Mouse (Mus musculus) B cell, adult 67 days (primary cell): ENCODE results near the gene Cgref1. TPM values are rescaled to one million over a fixed set of nuclear protein-coding genes. Genes with fewer than 3 reads are reported as not detected.

Experiments used
- total RNA-seq, 2 experiments: library from RNA; stranded (reverse); gene quantifications; 4 replicates each; pipeline ENCODE4 v1.2.4; 2023

Cgref1 gene
- total RNA-seq = not detected

GRCm38 (mm10) chr5:30944956-30945781 is at the start of gene Cgref1:
Cgref1 (minus strand) TSS chr5:30945591.

GRCm38 (mm10) chr5:30968416-30968815 is 23.0 kb upstream of the Cgref1 start, which contains the start of gene Tcf23:
Tcf23 (plus strand) TSS chr5:30968662.

GRCm38 (mm10) chr5:30959966-30960501 is 14.6 kb upstream of the Cgref1 start, which contains the start of gene Preb:
Preb (minus strand) TSS chr5:30960361.

GRCm38 (mm10) chr5:30921256-30922033 is 23.9 kb downstream of the Cgref1 start, which contains the start of gene Khk:
Khk (plus strand) TSS chr5:30921431.

GRCm38 (mm10) chr5:30913060-30913841 is 32.1 kb downstream of the Cgref1 start, which contains the start of gene Emilin1:
Emilin1 (plus strand) TSS chr5:30913402.

GRCm38 (mm10) chr5:30907413-30908059 is 37.9 kb downstream of the Cgref1 start, which contains the start of gene Ost4:
Ost4 (minus strand) TSS chr5:30907788.

GRCm38 (mm10) chr5:30888337-30889087 is 56.9 kb downstream of the Cgref1 start, which contains the start of gene Agbl5:
Agbl5 (plus strand) TSS chr5:30888694.

Other genes with a start within 250 kb of the Cgref1 start
- gene Dpysl5, start 234.0 kb downstream of the Cgref1 start, total RNA-seq = not detected
- 10 to 100 TPM in 1 of 2 experiments, 1 to 10 TPM in 1; 9.7 to 11.1 TPM for gene Mapre3, start 130.9 kb downstream of the Cgref1 start, total RNA-seq
- 10 to 100 TPM; 55.5 to 55.8 TPM for gene Tmem214, start 77.6 kb downstream of the Cgref1 start, total RNA-seq
- 10 to 100 TPM; 24.7 to 24.9 TPM for gene Agbl5, start 56.9 kb downstream of the Cgref1 start, total RNA-seq
- 100 to 1,000 TPM; 180 to 190 TPM for gene Ost4, start 37.8 kb downstream of the Cgref1 start, total RNA-seq
- under 1 TPM; 0.73 to 0.98 TPM for gene Emilin1, start 32.2 kb downstream of the Cgref1 start, total RNA-seq
- gene Khk, start 24.2 kb downstream of the Cgref1 start, total RNA-seq = 10 to 100 TPM; 15.4 to 18.0 TPM
- gene Preb, start 14.8 kb upstream of the Cgref1 start, total RNA-seq = 100 to 1,000 TPM; 166 to 187 TPM
- not detected for gene Tcf23, start 23.1 kb upstream of the Cgref1 start, total RNA-seq
- 10 to 100 TPM; 25.9 to 48.3 TPM for gene Atraid, start 102.7 kb upstream of the Cgref1 start, total RNA-seq
- gene Slc5a6, start 103.3 kb upstream of the Cgref1 start, total RNA-seq = 10 to 100 TPM; 12.3 to 12.4 TPM
- 10 to 100 TPM; 51.5 to 66.7 TPM for gene Cad, start 109.2 kb upstream of the Cgref1 start, total RNA-seq
- not detected for gene Dnajc5g, start 160.7 kb upstream of the Cgref1 start, total RNA-seq
- under 1 TPM in 1 of 2 experiments, not detected in 1; 0.55 TPM for gene Slc30a3, start 162.6 kb upstream of the Cgref1 start, total RNA-seq
- gene Trim54, start 171.1 kb upstream of the Cgref1 start, total RNA-seq = not detected
- gene Ucn, start 193.2 kb upstream of the Cgref1 start, total RNA-seq = not detected
- gene Mpv17, start 208.7 kb upstream of the Cgref1 start, total RNA-seq = 10 to 100 TPM; 24.0 to 27.0 TPM
- 1 to 10 TPM; 5.5 to 8.1 TPM for gene Gm29609, start 234.3 kb upstream of the Cgref1 start, total RNA-seq
- gene Gtf3c2, start 234.6 kb upstream of the Cgref1 start, total RNA-seq = 100 to 1,000 TPM; 206 to 216 TPM
- gene Snx17, start 247.6 kb upstream of the Cgref1 start, total RNA-seq = 10 to 100 TPM; 87.5 to 89.2 TPM
- gene Eif2b4, start 247.8 kb upstream of the Cgref1 start, total RNA-seq = 10 to 100 TPM; 39.8 to 43.5 TPM